Mouse (Mus musculus) erythroblast, embryonic 14.5 days (primary cell): ENCODE measurements around the gene Rap1gap. TPM values are rescaled to one million over a fixed set of nuclear protein-coding genes. Genes with fewer than 3 reads are reported as not detected.

ENCODE experiments used
- H3K27me3 ChIP-seq: 2 replicates; pipeline ENCODE4 v1.6.1; 2012; ENCODE audit warnings: inconsistent platforms; ENCODE audit not compliant: control insufficient read depth
- H3K36me3 ChIP-seq: 2 replicates; pipeline ENCODE4 v1.6.1; 2012; ENCODE audit warnings: mild to moderate bottlenecking, inconsistent platforms; ENCODE audit not compliant: control insufficient read depth
- H3K4me1 ChIP-seq: 2 replicates; pipeline ENCODE4 v1.6.1; 2012; ENCODE audit warnings: inconsistent platforms; ENCODE audit not compliant: control insufficient read depth
- H3K4me3 ChIP-seq: replicated peaks from 2 replicates; pipeline ENCODE3; 2012; ENCODE audit warnings: moderate library complexity, mild to moderate bottlenecking, inconsistent platforms
- H3K9me3 ChIP-seq: 2 replicates; pipeline ENCODE4 v1.6.1; 2012; ENCODE audit warnings: low read length, inconsistent platforms, mixed read lengths; ENCODE audit not compliant: control insufficient read depth
- GATA1 ChIP-seq: IDR thresholded peaks from 2 replicates; pipeline ENCODE4 v1.6.1; 2012; ENCODE audit warnings: low read length, inconsistent platforms, mixed read lengths
- TAL1 ChIP-seq: IDR thresholded peaks from 3 replicates; pipeline ENCODE4 v1.6.1; 2012; ENCODE audit warnings: low read length, inconsistent platforms, mixed read lengths
- polyA plus RNA-seq: library from polyadenylated mRNA; stranded (reverse); fragments of >175 nt; gene quantifications from 2 replicates; pipeline ENCODE4 v1.2.3, GENCODE M21; 2012

The Rap1gap gene
- polyA plus RNA-seq, 1 experiment, result 0.05 TPM

- H3K4me3 ChIP-seq, result no peak overlapping the region
- peaks cover 34% of the 10 kb centered on the region for H3K27me3 ChIP-seq
- TF ChIP-seq GATA1 (no peak), TAL1 (no peak)
- H3K4me1 ChIP-seq, result peaks cover 72% of the 10 kb centered on the region
- no peaks in the 10 kb centered on the region for H3K9me3 ChIP-seq
- peaks cover 2% of the 10 kb centered on the region; the same call in 1 of the 2 replicates for H3K36me3 ChIP-seq
Measured at GRCm38 (mm10) chr4:137743791-137744190, 79.3 kb downstream of the Rap1gap start.

GRCm38 (mm10) chr4:137744433-137744918 lies 80.0 kb downstream of the Rap1gap start:
- no peak for TF ChIP-seq TAL1
- no peak for TF ChIP-seq GATA1
- H3K27me3 ChIP-seq, result peaks cover 34% of the 10 kb centered on the region
- H3K9me3 ChIP-seq, result no peaks in the 10 kb centered on the region
- peaks cover 8% of the 10 kb centered on the region for H3K36me3 ChIP-seq
- H3K4me1 ChIP-seq, result peaks cover 72% of the 10 kb centered on the region
- no peak overlapping the region for H3K4me3 ChIP-seq

GRCm38 (mm10) chr4:137747091-137747490 lies 82.6 kb downstream of the Rap1gap start:
- H3K4me3 ChIP-seq, result no peak overlapping the region
- TF ChIP-seq TAL1 (no peak), GATA1 (no peak)
- H3K9me3 ChIP-seq, result no peaks in the 10 kb centered on the region
- H3K36me3 ChIP-seq, result peaks cover 12% of the 10 kb centered on the region
- peaks cover 19% of the 10 kb centered on the region for H3K27me3 ChIP-seq
- peaks cover 78% of the 10 kb centered on the region for H3K4me1 ChIP-seq

- H3K9me3 ChIP-seq, result no peaks in the 10 kb centered on the region
- no peak for TF ChIP-seq GATA1
- TF ChIP-seq TAL1, result no peak
- no peak overlapping the region for H3K4me3 ChIP-seq
- H3K4me1 ChIP-seq, result peaks cover 79% of the 10 kb centered on the region
- H3K27me3 ChIP-seq, result peaks cover 15% of the 10 kb centered on the region
- peaks cover 16% of the 10 kb centered on the region for H3K36me3 ChIP-seq
Measured at GRCm38 (mm10) chr4:137747590-137747989, 83.1 kb downstream of the Rap1gap start.

GRCm38 (mm10) chr4:137748726-137749125 lies 84.2 kb downstream of the Rap1gap start:
- Histone ChIP-seq H3K27me3 (peaks cover 16% of the 10 kb centered on the region), H3K4me3 (no peak overlapping the region), H3K4me1 (peaks cover 87% of the 10 kb centered on the region), H3K36me3 (peaks cover 19% of the 10 kb centered on the region), H3K9me3 (no peaks in the 10 kb centered on the region)
- TF ChIP-seq TAL1 (no peak), GATA1 (no peak)

- H3K36me3 ChIP-seq, result peaks cover 27% of the 10 kb centered on the region
- H3K9me3 ChIP-seq, result no peaks in the 10 kb centered on the region
- no peak overlapping the region for H3K4me3 ChIP-seq
- peaks cover 17% of the 10 kb centered on the region for H3K27me3 ChIP-seq
- no peak for TF ChIP-seq TAL1
- no peak for TF ChIP-seq GATA1
- peaks cover 87% of the 10 kb centered on the region for H3K4me1 ChIP-seq
Measured at GRCm38 (mm10) chr4:137749680-137750079, 85.2 kb downstream of the Rap1gap start.

GRCm38 (mm10) chr4:137750121-137750520 lies 85.6 kb downstream of the Rap1gap start:
- H3K36me3 ChIP-seq, result peaks cover 29% of the 10 kb centered on the region
- peaks cover 91% of the 10 kb centered on the region for H3K4me1 ChIP-seq
- no peaks in the 10 kb centered on the region for H3K9me3 ChIP-seq
- H3K27me3 ChIP-seq, result peaks cover 17% of the 10 kb centered on the region
- H3K4me3 ChIP-seq, result no peak overlapping the region
- TF ChIP-seq TAL1 (no peak), GATA1 (no peak)

- H3K36me3 ChIP-seq, result peaks cover 29% of the 10 kb centered on the region
- peaks cover 20% of the 10 kb centered on the region for H3K27me3 ChIP-seq
- H3K9me3 ChIP-seq, result no peaks in the 10 kb centered on the region
- peak; percentile 93 for TF ChIP-seq GATA1
- peak; percentile 94 for TF ChIP-seq TAL1
- H3K4me3 ChIP-seq, result peak overlapping the region; percentile 69
- H3K4me1 ChIP-seq, result peaks cover 91% of the 10 kb centered on the region
Measured at GRCm38 (mm10) chr4:137751310-137751709, 86.8 kb downstream of the Rap1gap start.

GRCm38 (mm10) chr4:137751717-137752116 lies 87.2 kb downstream of the Rap1gap start:
- TF ChIP-seq TAL1 (no peak), GATA1 (no peak)
- peaks cover 29% of the 10 kb centered on the region for H3K36me3 ChIP-seq
- H3K4me3 ChIP-seq, result peak overlapping the region; percentile 69
- H3K27me3 ChIP-seq, result peaks cover 21% of the 10 kb centered on the region
- H3K4me1 ChIP-seq, result peaks cover 92% of the 10 kb centered on the region
- no peaks in the 10 kb centered on the region for H3K9me3 ChIP-seq

- peak overlapping the region; percentile 69 for H3K4me3 ChIP-seq
- no peaks in the 10 kb centered on the region for H3K9me3 ChIP-seq
- H3K27me3 ChIP-seq, result peaks cover 21% of the 10 kb centered on the region
- peaks cover 86% of the 10 kb centered on the region for H3K4me1 ChIP-seq
- TF ChIP-seq TAL1 (peak; percentile 26; the same call in 1 of the 3 replicates), GATA1 (peak; percentile 70)
- peaks cover 29% of the 10 kb centered on the region for H3K36me3 ChIP-seq
Measured at GRCm38 (mm10) chr4:137752471-137752870, 87.9 kb downstream of the Rap1gap start.
